Mouse (Mus musculus): ENCODE measurements around the gene Wipf1. TPM values are rescaled to one million over a fixed set of nuclear protein-coding genes. Genes with fewer than 3 reads are reported as not detected.

Wipf1 gene
- polyA plus RNA-seq (2015; fragmentation: Nextera tagmentation; extraction: Ambion mirVana) = 3.5 and 3.8 TPM in 2 replicates

- Histone ChIP-seq H3K36me3 (replicated peaks) (no peaks in the 10 kb centered on the region), H3K9ac (peak within 1 kb of the TSS; percentile 69), H3K27ac (replicated peaks) (peak within 1 kb of the TSS; percentile 53), H3K4me1 (replicated peaks) (peaks cover 44% of the 10 kb centered on the region), H3K4me2 (peak within 1 kb of the TSS; percentile 90), H3K9me3 (replicated peaks) (no peaks in the 10 kb centered on the region), H3K4me3 (replicated peaks) (peak within 1 kb of the TSS; percentile 68), H3K27me3 (peaks cover 30% of the 10 kb centered on the region)
- WGBS (ENCODE audit: insufficient replicate concordance) = 3% methylated on average over 66 of the region's 66 CpGs
- ATAC-seq (ENCODE audit: insufficient read depth) = peak; percentile 72
These were observed at the start of gene Wipf1 for GRCm38 (mm10) chr2:73529356-73530330. TSS of gene Wipf1 (minus strand) at chr2:73529734.

GRCm38 (mm10) chr2:73579168-73579567 is 49.6 kb upstream of the Wipf1 start:
- 32% methylated on average over 5 of the region's 5 CpGs for WGBS (ENCODE audit: insufficient replicate concordance)
- no peaks in the 10 kb centered on the region for H3K9me3 ChIP-seq (replicated peaks)
- peaks cover 5% of the 10 kb centered on the region; the same call in 1 of the 2 replicates for H3K27me3 ChIP-seq
- H3K4me3 ChIP-seq (replicated peaks) = no peak overlapping the region
- no peak for ATAC-seq (ENCODE audit: insufficient read depth)
- H3K9ac ChIP-seq = no peak overlapping the region
- H3K4me1 ChIP-seq (replicated peaks) = no peaks in the 10 kb centered on the region
- no peak overlapping the region for H3K27ac ChIP-seq (replicated peaks)
- H3K4me2 ChIP-seq = no peak overlapping the region
- no peaks in the 10 kb centered on the region for H3K36me3 ChIP-seq (replicated peaks)

GRCm38 (mm10) chr2:73574418-73574817 is 44.9 kb upstream of the Wipf1 start:
- Histone ChIP-seq H3K4me3 (replicated peaks) (no peak overlapping the region), H3K27me3 (peaks cover 5% of the 10 kb centered on the region; the same call in 1 of the 2 replicates), H3K27ac (replicated peaks) (no peak overlapping the region), H3K4me2 (no peak overlapping the region), H3K4me1 (replicated peaks) (no peaks in the 10 kb centered on the region), H3K36me3 (replicated peaks) (no peaks in the 10 kb centered on the region), H3K9me3 (replicated peaks) (no peaks in the 10 kb centered on the region), H3K9ac (no peak overlapping the region)
- no peak for ATAC-seq (ENCODE audit: insufficient read depth)
- WGBS (ENCODE audit: insufficient replicate concordance) = 68% methylated on average over 6 of the region's 6 CpGs

- ATAC-seq (ENCODE audit: insufficient read depth) = no peak
- Histone ChIP-seq H3K4me3 (replicated peaks) (no peak overlapping the region), H3K27ac (replicated peaks) (no peak overlapping the region), H3K27me3 (peaks cover 5% of the 10 kb centered on the region; the same call in 1 of the 2 replicates), H3K4me2 (no peak overlapping the region), H3K9me3 (replicated peaks) (no peaks in the 10 kb centered on the region), H3K4me1 (replicated peaks) (no peaks in the 10 kb centered on the region), H3K36me3 (replicated peaks) (no peaks in the 10 kb centered on the region), H3K9ac (no peak overlapping the region)
- 63% methylated on average over 4 of the region's 4 CpGs for WGBS (ENCODE audit: insufficient replicate concordance)
These were observed 44.0 kb upstream of the Wipf1 start for GRCm38 (mm10) chr2:73573556-73573955.

GRCm38 (mm10) chr2:73572539-73573372 is 43.2 kb upstream of the Wipf1 start:
- Histone ChIP-seq H3K36me3 (replicated peaks) (no peaks in the 10 kb centered on the region), H3K9me3 (replicated peaks) (no peaks in the 10 kb centered on the region), H3K4me2 (no peak overlapping the region), H3K4me1 (replicated peaks) (no peaks in the 10 kb centered on the region), H3K9ac (no peak overlapping the region), H3K27ac (replicated peaks) (no peak overlapping the region), H3K4me3 (replicated peaks) (no peak overlapping the region), H3K27me3 (peaks cover 5% of the 10 kb centered on the region; the same call in 1 of the 2 replicates)
- 36% methylated on average over 23 of the region's 23 CpGs for WGBS (ENCODE audit: insufficient replicate concordance)
- no peak for ATAC-seq (ENCODE audit: insufficient read depth)

- no peak for ATAC-seq (ENCODE audit: insufficient read depth)
- Histone ChIP-seq H3K27ac (replicated peaks) (no peak overlapping the region), H3K9me3 (replicated peaks) (no peaks in the 10 kb centered on the region), H3K36me3 (replicated peaks) (no peaks in the 10 kb centered on the region), H3K27me3 (peaks cover 5% of the 10 kb centered on the region; the same call in 1 of the 2 replicates), H3K9ac (no peak overlapping the region), H3K4me3 (replicated peaks) (no peak overlapping the region), H3K4me1 (replicated peaks) (no peaks in the 10 kb centered on the region), H3K4me2 (no peak overlapping the region)
- 51% methylated on average over 6 of the region's 6 CpGs for WGBS (ENCODE audit: insufficient replicate concordance)
These were observed 42.4 kb upstream of the Wipf1 start for GRCm38 (mm10) chr2:73571901-73572300.

- Histone ChIP-seq H3K4me3 (replicated peaks) (no peak overlapping the region), H3K4me1 (replicated peaks) (no peaks in the 10 kb centered on the region), H3K9ac (no peak overlapping the region), H3K27me3 (peaks cover 5% of the 10 kb centered on the region; the same call in 1 of the 2 replicates), H3K4me2 (no peak overlapping the region), H3K36me3 (replicated peaks) (no peaks in the 10 kb centered on the region), H3K27ac (replicated peaks) (no peak overlapping the region), H3K9me3 (replicated peaks) (no peaks in the 10 kb centered on the region)
- no peak for ATAC-seq (ENCODE audit: insufficient read depth)
- WGBS (ENCODE audit: insufficient replicate concordance) = 76% methylated on average over 9 of the region's 9 CpGs
These were observed 41.8 kb upstream of the Wipf1 start for GRCm38 (mm10) chr2:73571304-73571703.

GRCm38 (mm10) chr2:73566989-73567605 is 37.6 kb upstream of the Wipf1 start:
- no peaks in the 10 kb centered on the region for H3K36me3 ChIP-seq (replicated peaks)
- peaks cover 5% of the 10 kb centered on the region; the same call in 1 of the 2 replicates for H3K27me3 ChIP-seq
- peak overlapping the region; percentile 48 for H3K4me2 ChIP-seq
- 11% methylated on average over 8 of the region's 8 CpGs for WGBS (ENCODE audit: insufficient replicate concordance)
- peaks cover under 1% of the 10 kb centered on the region; the same call in 1 of the 2 replicates for H3K4me1 ChIP-seq (replicated peaks)
- H3K9me3 ChIP-seq (replicated peaks) = no peaks in the 10 kb centered on the region
- H3K27ac ChIP-seq (replicated peaks) = no peak overlapping the region
- no peak overlapping the region for H3K9ac ChIP-seq
- no peak for ATAC-seq (ENCODE audit: insufficient read depth)
- H3K4me3 ChIP-seq (replicated peaks) = peak overlapping the region; percentile 21

- Histone ChIP-seq H3K36me3 (replicated peaks) (no peaks in the 10 kb centered on the region), H3K27me3 (peaks cover 5% of the 10 kb centered on the region; the same call in 1 of the 2 replicates), H3K4me1 (replicated peaks) (peaks cover 10% of the 10 kb centered on the region), H3K9ac (no peak overlapping the region), H3K9me3 (replicated peaks) (no peaks in the 10 kb centered on the region), H3K27ac (replicated peaks) (no peak overlapping the region), H3K4me2 (no peak overlapping the region), H3K4me3 (replicated peaks) (no peak overlapping the region)
- WGBS (ENCODE audit: insufficient replicate concordance) = 21% methylated on average over 7 of the region's 7 CpGs
- ATAC-seq (ENCODE audit: insufficient read depth) = no peak
These were observed 36.6 kb upstream of the Wipf1 start for GRCm38 (mm10) chr2:73566162-73566561.

GRCm38 (mm10) chr2:73563690-73564089 is 34.2 kb upstream of the Wipf1 start:
- H3K9ac ChIP-seq = no peak overlapping the region
- ATAC-seq (ENCODE audit: insufficient read depth) = no peak
- peaks cover 15% of the 10 kb centered on the region for H3K4me1 ChIP-seq (replicated peaks)
- no peak overlapping the region for H3K4me3 ChIP-seq (replicated peaks)
- peaks cover 6% of the 10 kb centered on the region; the same call in 1 of the 2 replicates for H3K27me3 ChIP-seq
- no peaks in the 10 kb centered on the region for H3K9me3 ChIP-seq (replicated peaks)
- H3K27ac ChIP-seq (replicated peaks) = no peak overlapping the region
- no peaks in the 10 kb centered on the region for H3K36me3 ChIP-seq (replicated peaks)
- H3K4me2 ChIP-seq = no peak overlapping the region
- WGBS (ENCODE audit: insufficient replicate concordance) = 57% methylated on average over 7 of the region's 7 CpGs

Data from liver, embryonic 15.5 days (tissue).